Mouse (Mus musculus): ENCODE data around the gene Anxa2. TPM values are rescaled to one million over a fixed set of nuclear protein-coding genes. Genes with fewer than 3 reads are reported as not detected.

Gene Anxa2
- total and polyA plus RNA-seq, 2 experiments from 2014 or later = 66.3 to 68.4 TPM

DNA sequence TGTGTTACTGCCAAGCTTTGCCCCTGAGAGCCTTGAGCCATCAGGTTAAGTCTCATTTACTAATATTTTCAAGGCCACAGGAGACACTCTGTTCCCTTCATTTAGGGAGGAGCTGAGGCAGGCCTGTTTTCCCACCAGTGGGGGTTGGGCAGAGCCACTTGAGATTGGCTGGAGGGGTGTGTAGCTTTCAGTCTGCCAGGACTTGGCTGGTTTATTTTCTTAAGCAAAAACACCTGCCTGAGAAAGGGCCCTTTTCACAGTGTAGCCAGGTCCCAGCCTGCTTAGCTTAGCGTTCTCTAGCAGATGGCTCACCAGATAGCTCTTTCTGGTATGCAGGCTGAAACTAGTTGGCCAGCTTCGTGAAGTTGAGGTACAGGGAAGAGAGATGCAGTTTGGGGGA is 5.6 kb downstream of the Anxa2 start:
- TF ChIP-seq CTCF (IDR thresholded peaks at IDR 0.05; ENCODE audit: low read depth) = no peak
- no peak overlapping the region for H3K27ac ChIP-seq (ENCODE audit: low read depth, low read length)
- H3K36me3 ChIP-seq (ENCODE audit: insufficient read depth) = no peaks in the 10 kb centered on the region
- no peak overlapping the region for H3K9ac ChIP-seq
- H3K4me1 ChIP-seq (ENCODE audit: insufficient read depth) = peaks cover 5% of the 10 kb centered on the region; the same call in 1 of the 2 replicates
- DNase-seq (no peak), ATAC-seq (no peak)
- peaks cover 9% of the 10 kb centered on the region for H3K27me3 ChIP-seq (ENCODE audit: insufficient read depth, low read length)
- H3K4me3 ChIP-seq (ENCODE audit: low read depth, low read length) = no peak overlapping the region
- no peaks in the 10 kb centered on the region for H3K9me3 ChIP-seq (ENCODE audit: low read length)
- no peak overlapping the region for H3K4me2 ChIP-seq (ENCODE audit: low read depth)
- 32% methylated on average over 2 of the region's 2 CpGs for WGBS

GRCm38 (mm10) chr9:69459876-69460275 is 6.5 kb downstream of the Anxa2 start:
- Histone ChIP-seq H3K27me3 (ENCODE audit: insufficient read depth, low read length) (peaks cover 2% of the 10 kb centered on the region; the same call in 1 of the 2 replicates), H3K4me1 (ENCODE audit: insufficient read depth) (0 out of 2 replicates have a peak, but pooled peaks cover 3% of the 10 kb centered on the region), H3K27ac (ENCODE audit: low read depth, low read length) (no peak overlapping the region), H3K36me3 (ENCODE audit: insufficient read depth) (no peaks in the 10 kb centered on the region), H3K4me2 (ENCODE audit: low read depth) (no peak overlapping the region), H3K9ac (no peak overlapping the region), H3K9me3 (ENCODE audit: low read length) (no peaks in the 10 kb centered on the region), H3K4me3 (ENCODE audit: low read depth, low read length) (no peak overlapping the region)
- ATAC-seq = no peak
- DNase-seq = no peak
- 93% methylated on average over 7 of the region's 7 CpGs for WGBS
- no peak for TF ChIP-seq CTCF (IDR thresholded peaks at IDR 0.05; ENCODE audit: low read depth)

- Histone ChIP-seq H3K36me3 (ENCODE audit: insufficient read depth) (no peaks in the 10 kb centered on the region), H3K4me2 (ENCODE audit: low read depth) (no peak overlapping the region), H3K4me1 (ENCODE audit: insufficient read depth) (0 out of 2 replicates have a peak, but pooled peaks cover 3% of the 10 kb centered on the region), H3K9ac (no peak overlapping the region), H3K9me3 (ENCODE audit: low read length) (no peaks in the 10 kb centered on the region), H3K4me3 (ENCODE audit: low read depth, low read length) (no peak overlapping the region), H3K27ac (ENCODE audit: low read depth, low read length) (no peak overlapping the region), H3K27me3 (ENCODE audit: insufficient read depth, low read length) (no peaks in the 10 kb centered on the region)
- TF ChIP-seq CTCF (IDR thresholded peaks at IDR 0.05; ENCODE audit: low read depth) = no peak
- 85% methylated on average over 2 of the region's 2 CpGs for WGBS
- no peak for ATAC-seq
- no peak for DNase-seq
Measured at GRCm38 (mm10) chr9:69463046-69463445, 9.6 kb downstream of the Anxa2 start.

DNA sequence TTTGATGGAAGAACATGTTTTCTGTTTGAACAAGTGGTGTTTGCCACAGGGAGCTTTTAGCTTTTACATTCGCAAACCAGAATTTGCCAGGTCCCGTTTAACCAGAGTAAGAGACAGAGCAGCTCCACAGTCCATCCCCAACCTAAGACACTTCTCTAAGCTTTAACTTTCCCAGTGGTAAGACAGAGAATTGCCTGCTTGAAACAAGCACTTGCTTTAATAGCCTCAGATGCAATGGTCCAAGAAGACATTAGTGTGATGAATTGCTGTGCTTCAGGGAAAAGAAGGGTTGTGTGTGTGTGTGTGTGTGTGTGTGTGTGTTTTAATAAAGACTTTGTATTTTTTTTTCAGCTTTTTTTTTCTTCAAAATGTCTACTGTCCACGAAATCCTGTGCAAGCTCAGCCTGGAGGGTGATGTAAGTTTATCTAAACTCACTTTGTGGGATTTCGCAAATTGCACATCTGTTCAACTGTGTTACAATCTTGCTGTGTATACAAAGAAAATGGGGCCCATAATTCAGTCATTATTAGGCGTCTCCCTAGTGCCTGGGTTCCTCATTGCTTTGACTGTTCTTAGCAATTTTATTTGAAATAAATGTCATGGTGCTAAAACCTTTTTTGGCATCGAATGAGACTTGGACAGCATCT is 10.8 kb downstream of the Anxa2 start:
- H3K4me2 ChIP-seq (ENCODE audit: low read depth) = no peak overlapping the region
- no peak overlapping the region for H3K27ac ChIP-seq (ENCODE audit: low read depth, low read length)
- H3K9ac ChIP-seq = no peak overlapping the region
- no peaks in the 10 kb centered on the region for H3K27me3 ChIP-seq (ENCODE audit: insufficient read depth, low read length)
- no peak for ATAC-seq
- 85% methylated on average over 6 of the region's 6 CpGs for WGBS
- H3K9me3 ChIP-seq (ENCODE audit: low read length) = no peaks in the 10 kb centered on the region
- TF ChIP-seq CTCF (IDR thresholded peaks at IDR 0.05; ENCODE audit: low read depth) = no peak
- H3K4me3 ChIP-seq (ENCODE audit: low read depth, low read length) = no peak overlapping the region
- no peak for DNase-seq
- H3K36me3 ChIP-seq (ENCODE audit: insufficient read depth) = no peaks in the 10 kb centered on the region
- no peaks in the 10 kb centered on the region for H3K4me1 ChIP-seq (ENCODE audit: insufficient read depth)

- Histone ChIP-seq H3K4me2 (ENCODE audit: low read depth) (no peak overlapping the region), H3K9me3 (ENCODE audit: low read length) (no peaks in the 10 kb centered on the region), H3K27ac (ENCODE audit: low read depth, low read length) (no peak overlapping the region), H3K4me1 (ENCODE audit: insufficient read depth) (peaks cover 9% of the 10 kb centered on the region; the same call in 1 of the 2 replicates), H3K4me3 (ENCODE audit: low read depth, low read length) (no peak overlapping the region), H3K27me3 (ENCODE audit: insufficient read depth, low read length) (no peaks in the 10 kb centered on the region), H3K9ac (no peak overlapping the region), H3K36me3 (ENCODE audit: insufficient read depth) (no peaks in the 10 kb centered on the region)
- DNase-seq (no peak), ATAC-seq (no peak)
- no peak for TF ChIP-seq CTCF (IDR thresholded peaks at IDR 0.05; ENCODE audit: low read depth)
- WGBS = 77% methylated on average over 4 of the region's 4 CpGs
Measured at GRCm38 (mm10) chr9:69466098-69466497, 12.7 kb downstream of the Anxa2 start.

- H3K9me3 ChIP-seq (ENCODE audit: low read length) = no peaks in the 10 kb centered on the region
- TF ChIP-seq CTCF (IDR thresholded peaks at IDR 0.05; ENCODE audit: low read depth) = no peak
- H3K36me3 ChIP-seq (ENCODE audit: insufficient read depth) = no peaks in the 10 kb centered on the region
- WGBS = 68% methylated on average over 10 of the region's 10 CpGs
- no peak overlapping the region for H3K4me2 ChIP-seq (ENCODE audit: low read depth)
- H3K9ac ChIP-seq = no peak overlapping the region
- H3K4me3 ChIP-seq (ENCODE audit: low read depth, low read length) = no peak overlapping the region
- ATAC-seq (no peak), DNase-seq (no peak)
- H3K27me3 ChIP-seq (ENCODE audit: insufficient read depth, low read length) = no peaks in the 10 kb centered on the region
- H3K27ac ChIP-seq (ENCODE audit: low read depth, low read length) = no peak overlapping the region
- H3K4me1 ChIP-seq (ENCODE audit: insufficient read depth) = peaks cover 9% of the 10 kb centered on the region; the same call in 1 of the 2 replicates
Measured at GRCm38 (mm10) chr9:69467310-69467939, 14.0 kb downstream of the Anxa2 start.

DNA sequence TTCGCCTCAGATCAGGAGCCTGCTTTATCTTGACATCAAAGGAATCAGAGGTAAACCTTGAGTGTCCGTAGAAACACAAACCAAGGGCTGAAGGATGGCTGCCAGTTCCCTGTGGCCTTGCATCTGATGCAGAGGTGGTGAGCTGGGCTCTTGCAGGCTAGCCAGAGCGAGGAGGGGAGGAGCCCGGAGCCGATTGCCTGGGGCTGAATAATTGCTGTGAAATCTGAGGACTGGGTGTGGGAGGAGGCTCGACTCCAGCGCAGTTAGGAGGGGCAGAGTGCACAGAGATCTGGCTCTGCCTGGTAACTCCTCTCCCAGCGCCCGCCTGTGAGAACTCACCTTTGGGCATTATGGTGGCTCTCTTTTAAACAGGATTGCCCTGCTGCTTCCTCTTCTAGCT is 15.6 kb downstream of the Anxa2 start:
- no peak for ATAC-seq
- no peaks in the 10 kb centered on the region for H3K27me3 ChIP-seq (ENCODE audit: insufficient read depth, low read length)
- H3K36me3 ChIP-seq (ENCODE audit: insufficient read depth) = no peaks in the 10 kb centered on the region
- H3K9me3 ChIP-seq (ENCODE audit: low read length) = no peaks in the 10 kb centered on the region
- no peak overlapping the region for H3K27ac ChIP-seq (ENCODE audit: low read depth, low read length)
- no peak overlapping the region for H3K4me2 ChIP-seq (ENCODE audit: low read depth)
- DNase-seq = no peak
- TF ChIP-seq CTCF (IDR thresholded peaks at IDR 0.05; ENCODE audit: low read depth) = no peak
- H3K4me1 ChIP-seq (ENCODE audit: insufficient read depth) = peaks cover 9% of the 10 kb centered on the region; the same call in 1 of the 2 replicates
- no peak overlapping the region for H3K4me3 ChIP-seq (ENCODE audit: low read depth, low read length)
- H3K9ac ChIP-seq = no peak overlapping the region; the same call in 1 of the 2 replicates
- 19% methylated on average over 9 of the region's 9 CpGs for WGBS

All from forebrain, postnatal 0 days (tissue).